Mouse (Mus musculus) induced T-regulatory cell, adult 2 months (primary cell): ENCODE data around the gene Gm28102.
"Not testable (repeated sequence)": the region's sequence is repeated elsewhere in the genome, so short reads cannot be mapped to it uniquely, and the experiment has no call there.

Experiments used
- DNase-seq: peaks from one replicate; pipeline ENCODE4 v3.0.0-alpha.2; 2012; ENCODE audit warnings: low read depth

The Gm28102 gene

GRCm38 (mm10) chrY:88053015-88053414, at the start of gene Gm28102:
Gene Gm28102, plus strand, starts transcription at chrY:88053315.
- DNase-seq = not testable (repeated sequence)
